Mouse (Mus musculus): ENCODE measurements around the gene Slc4a3. TPM values are rescaled to one million over a fixed set of nuclear protein-coding genes. Genes with fewer than 3 reads are reported as not detected.

The Slc4a3 gene
- polyA plus RNA-seq, 1 experiment = 19.9 TPM

DNA sequence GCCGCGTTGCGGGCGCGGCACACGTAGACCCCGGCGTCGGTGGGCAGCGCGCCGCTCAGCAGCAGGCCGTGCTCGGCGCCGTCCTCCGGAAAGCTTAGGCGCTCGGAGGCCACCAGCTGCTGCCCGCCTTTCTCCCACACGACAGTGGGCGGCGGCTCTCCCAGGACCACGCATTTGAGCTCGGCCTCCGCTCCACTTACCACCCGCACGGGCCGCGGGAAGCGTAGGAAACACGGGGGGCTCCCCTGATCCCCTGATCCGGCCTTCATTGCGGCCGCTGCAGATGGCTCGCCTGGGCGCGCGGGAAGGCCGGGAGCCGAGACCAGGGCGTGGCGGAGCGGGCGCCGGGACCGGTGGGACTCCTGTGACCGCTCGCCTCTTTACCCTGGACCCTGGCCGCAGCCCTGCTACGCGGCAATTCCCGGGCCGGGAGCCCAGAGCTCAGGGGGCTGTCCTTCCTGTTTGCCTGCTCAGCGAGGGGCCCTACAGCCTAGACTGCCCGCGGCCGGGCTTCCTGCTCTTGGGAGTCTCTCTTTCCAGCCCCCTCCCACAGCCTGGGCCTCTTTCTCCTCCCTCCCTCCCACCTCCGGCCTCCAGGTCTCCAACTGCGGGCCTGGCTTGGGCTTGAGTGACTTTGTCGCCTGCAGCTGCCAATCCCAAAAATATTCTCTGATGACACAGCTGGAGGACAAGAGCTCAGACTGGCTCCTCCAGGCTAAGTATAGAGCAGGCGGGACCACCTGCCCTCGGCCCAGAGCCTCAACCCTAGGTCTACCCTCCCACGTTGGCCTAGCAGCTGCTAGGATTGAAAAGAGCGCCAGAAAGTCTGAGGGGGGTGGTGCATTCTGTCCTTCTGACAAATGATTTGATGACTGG lies 39.9 kb upstream of the Slc4a3 start, which contains the start of gene Obsl1:
TSS of gene Obsl1 (minus strand) at position 497 of the 876 bp plus-strand sequence.
- TF ChIP-seq POLR2A (IDR thresholded peaks at IDR 0.05; ENCODE audit: low read depth, low read length) = peak; percentile 67
- TF ChIP-seq CTCF (IDR thresholded peaks at IDR 0.05; ENCODE audit: borderline replicate concordance, insufficient read depth, low read length) = no peak
- Histone ChIP-seq H3K4me1 (ENCODE audit: control insufficient read depth, insufficient read depth, low read length) (no peaks in the 10 kb centered on the region), H3K4me3 (ENCODE audit: insufficient read depth, low read length) (peak within 1 kb of the TSS; percentile 51), H3K27ac (ENCODE audit: insufficient read depth, low read length) (peak within 1 kb of the TSS; percentile 47)

DNA sequence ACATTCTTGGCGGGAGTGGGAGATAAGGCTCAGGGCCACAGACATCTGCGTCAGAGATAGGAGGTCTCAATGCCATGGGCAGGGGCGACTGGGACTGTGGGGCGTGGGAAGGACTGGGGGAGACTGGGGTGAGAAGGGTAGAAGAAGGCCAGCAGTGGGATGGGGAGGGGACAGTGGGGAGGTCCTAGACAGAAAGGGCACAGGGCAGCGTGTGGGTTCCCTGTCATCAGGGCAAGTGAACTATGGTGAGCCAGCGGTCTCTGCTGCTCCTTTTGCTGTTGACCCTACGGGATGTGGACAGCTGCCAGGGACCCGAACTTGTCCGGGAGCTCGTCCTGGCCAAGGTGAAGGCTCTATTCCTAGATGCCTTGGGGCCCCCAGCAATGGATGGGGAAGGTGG lies 39.1 kb upstream of the Slc4a3 start, which contains the start of gene Inha:
TSS of gene Inha (plus strand) at position 72 of the 400 bp plus-strand sequence.
- TF ChIP-seq CTCF (IDR thresholded peaks at IDR 0.05; ENCODE audit: borderline replicate concordance, insufficient read depth, low read length) (no peak), POLR2A (IDR thresholded peaks at IDR 0.05; ENCODE audit: low read depth, low read length) (no peak)
- no peaks in the 10 kb centered on the region for H3K4me1 ChIP-seq (ENCODE audit: control insufficient read depth, insufficient read depth, low read length)
- H3K4me3 ChIP-seq (ENCODE audit: insufficient read depth, low read length) = peak within 1 kb of the TSS; percentile 51
- H3K27ac ChIP-seq (ENCODE audit: insufficient read depth, low read length) = peak within 1 kb of the TSS; percentile 47

DNA sequence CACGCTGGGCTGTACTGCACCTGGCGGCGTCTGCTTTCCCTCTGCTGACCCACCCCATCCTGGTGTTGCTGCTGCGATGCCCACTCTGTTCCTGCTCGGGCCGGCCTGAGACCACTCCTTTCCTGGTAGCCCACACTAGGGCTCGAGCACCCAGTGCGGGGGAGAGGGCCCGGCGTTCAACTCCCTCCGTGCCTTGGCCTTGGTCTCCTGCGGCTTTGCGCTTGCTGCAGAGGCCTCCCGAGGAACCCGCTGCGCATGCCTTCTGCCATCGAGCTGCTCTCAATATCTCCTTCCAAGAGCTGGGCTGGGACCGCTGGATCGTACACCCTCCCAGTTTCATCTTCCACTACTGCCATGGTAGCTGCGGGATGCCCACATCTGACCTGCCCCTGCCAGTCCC lies 36.5 kb upstream of the Slc4a3 start:
- no peak for TF ChIP-seq CTCF (IDR thresholded peaks at IDR 0.05; ENCODE audit: borderline replicate concordance, insufficient read depth, low read length)
- TF ChIP-seq POLR2A (IDR thresholded peaks at IDR 0.05; ENCODE audit: low read depth, low read length) = no peak
- H3K4me1 ChIP-seq (ENCODE audit: control insufficient read depth, insufficient read depth, low read length) = no peaks in the 10 kb centered on the region
- no peak overlapping the region for H3K27ac ChIP-seq (ENCODE audit: insufficient read depth, low read length)
- no peak overlapping the region for H3K4me3 ChIP-seq (ENCODE audit: insufficient read depth, low read length)

DNA sequence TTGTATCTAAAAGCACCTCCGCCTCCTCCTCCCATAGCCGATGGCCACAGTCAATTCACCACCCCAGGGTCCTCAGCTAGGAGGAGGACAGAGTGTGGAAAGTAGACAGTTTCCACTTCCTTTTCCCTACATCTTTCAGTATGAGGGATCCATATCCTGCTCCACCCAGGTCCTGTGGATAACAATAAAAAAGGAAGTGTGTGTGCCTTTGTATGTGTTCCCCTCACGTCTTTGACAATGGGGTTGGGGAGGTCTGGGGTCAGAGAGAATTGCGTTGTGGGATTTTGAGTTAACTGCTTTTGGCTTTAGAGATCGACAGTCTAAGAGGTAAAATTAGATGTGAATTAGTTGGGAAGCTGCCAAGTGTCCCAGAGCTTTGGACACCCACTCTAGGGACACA lies 35.9 kb upstream of the Slc4a3 start:
- Histone ChIP-seq H3K4me1 (ENCODE audit: control insufficient read depth, insufficient read depth, low read length) (no peaks in the 10 kb centered on the region), H3K27ac (ENCODE audit: insufficient read depth, low read length) (no peak overlapping the region), H3K4me3 (ENCODE audit: insufficient read depth, low read length) (no peak overlapping the region)
- TF ChIP-seq POLR2A (IDR thresholded peaks at IDR 0.05; ENCODE audit: low read depth, low read length) (no peak), CTCF (IDR thresholded peaks at IDR 0.05; ENCODE audit: borderline replicate concordance, insufficient read depth, low read length) (no peak)

DNA sequence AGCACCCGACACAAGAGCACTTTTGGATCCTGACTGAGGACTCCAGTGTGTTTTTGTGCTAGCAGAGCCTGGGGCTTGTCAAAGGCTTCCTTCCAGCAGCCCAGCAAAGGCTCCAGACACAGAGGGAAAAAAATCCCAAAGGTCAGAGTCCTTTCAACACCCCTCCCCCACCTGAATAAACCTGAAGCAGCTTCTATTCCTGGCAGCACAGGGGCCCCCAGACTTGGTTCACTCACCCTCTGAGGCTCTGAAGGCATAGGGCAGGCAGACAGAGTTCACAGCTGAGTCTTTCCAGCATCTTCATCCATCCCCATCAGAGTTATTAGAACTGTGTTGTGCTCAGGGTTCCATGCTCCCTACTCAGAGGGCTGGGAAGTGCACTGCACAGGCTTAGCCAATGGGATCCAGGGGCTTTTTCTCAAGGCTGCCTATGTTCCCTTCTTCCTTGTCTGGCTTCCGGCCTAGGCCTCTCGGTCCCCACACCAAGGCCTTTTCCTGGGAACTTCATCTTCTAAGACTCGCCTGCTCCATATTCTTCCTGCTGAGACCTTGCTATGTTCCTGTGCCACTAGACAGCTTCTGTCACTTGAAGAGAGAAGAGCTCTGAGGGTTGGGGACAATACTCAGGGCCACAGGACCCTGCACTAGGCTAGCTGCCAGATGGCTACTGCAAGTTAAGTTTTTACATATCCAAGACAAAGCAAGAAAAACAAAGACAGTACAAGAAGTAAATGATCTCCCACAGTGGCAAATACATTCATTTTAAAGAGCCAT lies 34.4 kb upstream of the Slc4a3 start:
- TF ChIP-seq POLR2A (IDR thresholded peaks at IDR 0.05; ENCODE audit: low read depth, low read length) (no peak), CTCF (IDR thresholded peaks at IDR 0.05; ENCODE audit: borderline replicate concordance, insufficient read depth, low read length) (no peak)
- H3K4me1 ChIP-seq (ENCODE audit: control insufficient read depth, insufficient read depth, low read length) = no peaks in the 10 kb centered on the region
- no peak overlapping the region for H3K27ac ChIP-seq (ENCODE audit: insufficient read depth, low read length)
- no peak overlapping the region for H3K4me3 ChIP-seq (ENCODE audit: insufficient read depth, low read length)

DNA sequence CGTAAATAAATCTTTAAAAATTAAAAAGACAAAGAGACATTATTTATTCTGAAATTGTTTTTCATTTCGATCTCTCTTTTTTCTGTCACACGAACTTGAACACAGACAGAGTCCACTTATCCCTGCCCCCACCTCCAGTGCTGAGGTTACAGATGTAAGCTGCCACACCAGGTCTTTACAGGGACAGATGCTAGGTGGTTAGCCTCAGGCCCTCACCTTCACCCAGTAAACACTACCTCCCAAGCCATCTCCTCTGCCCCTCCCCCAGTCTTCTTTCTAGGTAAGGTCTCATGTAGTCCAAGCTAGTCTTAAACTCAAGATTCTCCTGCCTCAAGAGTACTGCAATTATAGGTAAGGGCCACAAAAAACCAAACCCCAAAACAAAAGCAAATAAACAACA lies 33.5 kb upstream of the Slc4a3 start:
- Histone ChIP-seq H3K4me3 (ENCODE audit: insufficient read depth, low read length) (no peak overlapping the region), H3K27ac (ENCODE audit: insufficient read depth, low read length) (no peak overlapping the region), H3K4me1 (ENCODE audit: control insufficient read depth, insufficient read depth, low read length) (no peaks in the 10 kb centered on the region)
- no peak for TF ChIP-seq POLR2A (IDR thresholded peaks at IDR 0.05; ENCODE audit: low read depth, low read length)
- no peak for TF ChIP-seq CTCF (IDR thresholded peaks at IDR 0.05; ENCODE audit: borderline replicate concordance, insufficient read depth, low read length)

DNA sequence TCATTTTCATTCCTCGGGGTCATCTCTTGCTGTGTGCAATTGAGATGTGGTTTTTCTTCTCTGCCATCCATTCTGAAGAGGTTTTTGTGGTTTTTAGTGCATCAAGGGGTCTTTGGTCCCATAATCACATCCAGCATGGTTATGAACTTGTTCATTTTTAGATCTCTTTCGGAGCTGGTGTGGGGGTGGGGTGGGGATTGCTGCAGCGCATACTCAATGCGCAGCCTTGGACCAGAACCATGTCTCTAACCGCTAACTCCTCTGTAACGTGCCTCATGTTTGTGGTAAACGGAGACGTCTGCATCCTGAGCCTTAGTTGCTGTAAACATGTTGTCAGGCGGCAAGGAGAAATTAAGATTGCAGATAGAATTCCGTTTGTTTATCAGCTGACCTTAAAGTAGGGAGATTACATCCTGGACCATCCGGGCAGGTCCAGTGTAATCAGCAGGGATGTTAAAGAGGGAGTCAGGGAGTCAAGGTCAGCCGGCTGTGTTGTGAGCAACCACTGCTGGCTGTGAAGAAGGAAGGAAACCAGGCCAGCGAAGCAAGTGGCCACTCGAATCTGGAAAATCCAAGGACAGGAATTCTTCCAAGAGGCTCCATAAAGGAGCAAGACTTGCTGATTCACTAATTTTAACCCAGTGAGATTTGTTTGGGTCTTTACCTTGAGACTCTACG lies 29.2 kb upstream of the Slc4a3 start:
- TF ChIP-seq POLR2A (IDR thresholded peaks at IDR 0.05; ENCODE audit: low read depth, low read length) = no peak
- TF ChIP-seq CTCF (IDR thresholded peaks at IDR 0.05; ENCODE audit: borderline replicate concordance, insufficient read depth, low read length) = no peak
- H3K4me3 ChIP-seq (ENCODE audit: insufficient read depth, low read length) = no peak overlapping the region
- no peak overlapping the region for H3K27ac ChIP-seq (ENCODE audit: insufficient read depth, low read length)
- no peaks in the 10 kb centered on the region for H3K4me1 ChIP-seq (ENCODE audit: control insufficient read depth, insufficient read depth, low read length)

DNA sequence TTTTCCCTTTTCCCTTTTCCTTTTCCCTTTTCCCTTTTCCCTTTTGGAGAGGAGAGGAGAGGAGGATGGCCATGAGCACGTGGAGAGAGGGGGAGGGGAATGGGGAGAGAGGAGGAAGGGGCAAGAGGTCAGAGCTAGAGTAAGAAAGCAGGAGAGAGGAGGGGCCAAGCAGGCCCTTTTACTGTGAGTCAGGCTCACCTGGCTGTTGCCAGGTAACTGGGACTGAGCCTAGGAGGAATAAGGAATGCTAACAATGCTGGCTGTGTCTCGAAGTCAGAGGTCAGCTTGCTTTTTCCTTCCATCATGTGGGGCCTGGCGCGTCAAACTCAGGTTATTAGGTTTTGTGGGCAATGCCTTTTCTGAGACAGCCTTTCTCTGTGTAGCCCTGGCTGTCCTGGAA lies 28.1 kb upstream of the Slc4a3 start:
- Histone ChIP-seq H3K4me1 (ENCODE audit: control insufficient read depth, insufficient read depth, low read length) (no peaks in the 10 kb centered on the region), H3K27ac (ENCODE audit: insufficient read depth, low read length) (no peak overlapping the region), H3K4me3 (ENCODE audit: insufficient read depth, low read length) (no peak overlapping the region)
- no peak for TF ChIP-seq CTCF (IDR thresholded peaks at IDR 0.05; ENCODE audit: borderline replicate concordance, insufficient read depth, low read length)
- TF ChIP-seq POLR2A (IDR thresholded peaks at IDR 0.05; ENCODE audit: low read depth, low read length) = no peak

DNA sequence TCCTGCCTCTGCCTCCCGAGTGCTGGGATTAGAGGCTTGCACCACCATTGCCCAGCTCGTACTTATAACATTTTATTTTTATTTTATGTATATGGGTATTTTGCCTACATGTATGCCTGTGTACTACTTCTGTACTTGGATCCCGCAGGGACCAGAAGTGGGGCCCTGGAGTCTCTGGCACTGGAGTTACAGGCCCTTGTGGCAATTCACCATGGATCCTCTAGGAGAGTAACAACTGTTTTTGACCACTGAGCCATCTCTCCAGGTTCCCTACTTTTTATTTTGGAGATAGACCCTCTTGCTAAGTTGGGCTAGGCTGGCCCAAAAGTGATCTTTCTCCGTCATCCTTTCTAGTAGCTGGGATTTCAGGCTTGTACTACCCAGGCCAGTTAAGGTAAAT lies 27.6 kb upstream of the Slc4a3 start:
- Histone ChIP-seq H3K4me1 (ENCODE audit: control insufficient read depth, insufficient read depth, low read length) (no peaks in the 10 kb centered on the region), H3K4me3 (ENCODE audit: insufficient read depth, low read length) (no peak overlapping the region), H3K27ac (ENCODE audit: insufficient read depth, low read length) (no peak overlapping the region)
- TF ChIP-seq POLR2A (IDR thresholded peaks at IDR 0.05; ENCODE audit: low read depth, low read length) (no peak), CTCF (IDR thresholded peaks at IDR 0.05; ENCODE audit: borderline replicate concordance, insufficient read depth, low read length) (no peak)

Data from embryonic fibroblast, embryonic 13.5 days (primary cell).